Mouse (Mus musculus) adrenal gland, postnatal 14 days (tissue): ENCODE results near the gene Qrfp. TPM values are rescaled to one million over a fixed set of nuclear protein-coding genes. Genes with fewer than 3 reads are reported as not detected.

ENCODE experiments used
- DNase-seq: peaks from one replicate; pipeline ENCODE4 v3.0.0; 2021; ENCODE audit warnings: mixed read lengths
- total RNA-seq: library from RNA; stranded (reverse); gene quantifications from 2 replicates; pipeline ENCODE4 v1.2.3, GENCODE M21; 2021

The Qrfp gene
- total RNA-seq, 1 experiment from 2014 or later: not detected

- peak; percentile 83 for DNase-seq
Observed at GRCm38 (mm10) chr2:31769631-31770111, 40.7 kb downstream of the Qrfp start.

GRCm38 (mm10) chr2:31769115-31769514 lies 41.3 kb downstream of the Qrfp start:
- DNase-seq: no peak

GRCm38 (mm10) chr2:31767815-31768214 lies 42.6 kb downstream of the Qrfp start:
- no peak for DNase-seq

- DNase-seq: no peak
Observed at GRCm38 (mm10) chr2:31767104-31767503, 43.3 kb downstream of the Qrfp start.

GRCm38 (mm10) chr2:31763271-31763670 lies 47.1 kb downstream of the Qrfp start:
- no peak for DNase-seq

- DNase-seq: no peak
Observed at GRCm38 (mm10) chr2:31762853-31763252, 47.5 kb downstream of the Qrfp start.

- DNase-seq: peak; percentile 46
Observed at GRCm38 (mm10) chr2:31762155-31762554, 48.2 kb downstream of the Qrfp start.

GRCm38 (mm10) chr2:31761585-31761984 lies 48.8 kb downstream of the Qrfp start:
- DNase-seq: no peak

GRCm38 (mm10) chr2:31761115-31761531 lies 49.3 kb downstream of the Qrfp start:
- no peak for DNase-seq

- no peak for DNase-seq
Observed at GRCm38 (mm10) chr2:31760486-31760885, 49.9 kb downstream of the Qrfp start.

- DNase-seq: peak; percentile 94
Observed at GRCm38 (mm10) chr2:31759751-31760460, 50.5 kb downstream of the Qrfp start.

GRCm38 (mm10) chr2:31758966-31759365 lies 51.4 kb downstream of the Qrfp start:
- DNase-seq: no peak

- DNase-seq: no peak
Observed at GRCm38 (mm10) chr2:31757472-31757871, 52.9 kb downstream of the Qrfp start.

Other genes starting within 250 kb of the Qrfp start
- 49.9 and 54.4 TPM in 2 replicates for gene Fubp3, start 237.9 kb downstream of the Qrfp start, total RNA-seq
- gene Prdm12, start 170.5 kb downstream of the Qrfp start, total RNA-seq: not detected in 2 replicates
- 22.8 and 25.3 TPM in 2 replicates for gene Exosc2, start 139.9 kb downstream of the Qrfp start, total RNA-seq
- 57.5 and 67.3 TPM in 2 replicates for gene Abl1, start 122.2 kb downstream of the Qrfp start, total RNA-seq
- gene Fibcd1, start 35.4 kb upstream of the Qrfp start, total RNA-seq: 0.07 and 0.38 TPM in 2 replicates
- 14.4 and 14.9 TPM in 2 replicates for gene Lamc3, start 76.7 kb upstream of the Qrfp start, total RNA-seq
- 8.3 and 10.7 TPM in 2 replicates for gene Aif1l, start 139.6 kb upstream of the Qrfp start, total RNA-seq
- gene Nup214, start 163.9 kb upstream of the Qrfp start, total RNA-seq: 53.0 and 59.1 TPM in 2 replicates